Mouse (Mus musculus): ENCODE results near the gene Crybg2.

DNA sequence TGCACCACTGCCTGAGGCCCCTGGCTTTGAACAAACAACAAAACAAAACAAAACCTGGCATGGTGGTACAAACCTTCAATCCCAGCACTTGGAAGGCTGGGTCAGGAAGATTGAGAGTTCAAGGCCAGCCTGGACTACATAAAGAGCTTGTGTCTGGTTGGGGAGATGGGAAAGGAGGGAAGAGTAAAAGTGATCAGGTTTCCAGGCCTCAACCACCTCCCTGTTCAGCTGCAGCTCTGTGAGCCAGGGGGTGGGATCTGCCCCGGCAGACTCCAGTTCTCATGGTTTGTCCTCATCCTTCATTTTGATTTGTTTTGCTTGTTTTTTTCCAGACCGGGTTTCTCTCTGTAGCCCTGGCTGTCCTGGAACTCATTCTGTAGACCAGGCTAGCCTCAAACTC is 55.9 kb downstream of the Crybg2 start:
- no peak for TF ChIP-seq CTCF (IDR thresholded peaks at IDR 0.05; ENCODE audit: low read depth)
- TF ChIP-seq EP300 (optimal IDR thresholded peaks at IDR 0.05), result no peak

All from stomach, postnatal 0 days (tissue).